Mouse (Mus musculus): ENCODE results near the gene Txn2. TPM values are rescaled to one million over a fixed set of nuclear protein-coding genes. Genes with fewer than 3 reads are reported as not detected.

The Txn2 gene
- polyA plus RNA-seq, 1 experiment from 2014 or later = 106 TPM

- Histone ChIP-seq H3K4me3 (ENCODE audit: inconsistent target) (no peak overlapping the region), H3K36me3 (ENCODE audit: inconsistent target) (no peaks in the 10 kb centered on the region), H3K79me2 (ENCODE audit: inconsistent target) (no peaks in the 10 kb centered on the region), H3K27ac (no peak overlapping the region)
- 88% methylated on average over 9 of the region's 9 CpGs for WGBS (ENCODE audit: missing documents)
These were observed 20.9 kb downstream of the Txn2 start for GRCm38 (mm10) chr15:77907646-77908518.

GRCm38 (mm10) chr15:77906545-77906944 lies 22.3 kb downstream of the Txn2 start:
- no peaks in the 10 kb centered on the region for H3K36me3 ChIP-seq (ENCODE audit: inconsistent target)
- whole genome bisulfite sequencing (ENCODE audit: missing documents) = 92% methylated on average over 9 of the region's 10 CpGs
- no peak overlapping the region for H3K4me3 ChIP-seq (ENCODE audit: inconsistent target)
- H3K27ac ChIP-seq = no peak overlapping the region
- H3K79me2 ChIP-seq (ENCODE audit: inconsistent target) = no peaks in the 10 kb centered on the region

GRCm38 (mm10) chr15:77906081-77906480 lies 22.7 kb downstream of the Txn2 start:
- H3K27ac ChIP-seq = no peak overlapping the region

GRCm38 (mm10) chr15:77905275-77905970 lies 23.4 kb downstream of the Txn2 start:
- H3K79me2 ChIP-seq (ENCODE audit: inconsistent target) = no peaks in the 10 kb centered on the region
- H3K36me3 ChIP-seq (ENCODE audit: inconsistent target) = no peaks in the 10 kb centered on the region
- no peak overlapping the region; the same call in 1 of the 2 replicates for H3K4me3 ChIP-seq (ENCODE audit: inconsistent target)
- no peak overlapping the region for H3K27ac ChIP-seq
- WGBS (ENCODE audit: missing documents) = 30% methylated on average over 20 of the region's 26 CpGs

More at GRCm38 (mm10) chr15:77906081-77906480, 22.7 kb downstream of the Txn2 start:
- 92% methylated on average over 8 of the region's 8 CpGs for WGBS (ENCODE audit: missing documents)
- no peak overlapping the region for H3K4me3 ChIP-seq (ENCODE audit: inconsistent target)
- no peaks in the 10 kb centered on the region for H3K36me3 ChIP-seq (ENCODE audit: inconsistent target)
- H3K79me2 ChIP-seq (ENCODE audit: inconsistent target) = no peaks in the 10 kb centered on the region

- WGBS (ENCODE audit: missing documents) = 34% methylated on average over 12 of the region's 12 CpGs
- Histone ChIP-seq H3K79me2 (ENCODE audit: inconsistent target) (no peaks in the 10 kb centered on the region), H3K36me3 (ENCODE audit: inconsistent target) (no peaks in the 10 kb centered on the region), H3K4me3 (ENCODE audit: inconsistent target) (no peak overlapping the region), H3K27ac (no peak overlapping the region)
These were observed 24.4 kb downstream of the Txn2 start for GRCm38 (mm10) chr15:77904363-77904892.

GRCm38 (mm10) chr15:77903176-77903575 lies 25.6 kb downstream of the Txn2 start:
- Histone ChIP-seq H3K4me3 (ENCODE audit: inconsistent target) (no peak overlapping the region), H3K36me3 (ENCODE audit: inconsistent target) (no peaks in the 10 kb centered on the region), H3K79me2 (ENCODE audit: inconsistent target) (no peaks in the 10 kb centered on the region), H3K27ac (no peak overlapping the region)
- 60% methylated on average over 5 of the region's 5 CpGs for WGBS (ENCODE audit: missing documents)

- H3K27ac ChIP-seq = no peak overlapping the region
- WGBS (ENCODE audit: missing documents) = 76% methylated on average over 7 of the region's 14 CpGs
These were observed 33.9 kb downstream of the Txn2 start for GRCm38 (mm10) chr15:77894926-77895325.

GRCm38 (mm10) chr15:77893292-77893691 lies 35.5 kb downstream of the Txn2 start:
- Histone ChIP-seq H3K36me3 (ENCODE audit: inconsistent target) (no peaks in the 10 kb centered on the region), H3K4me3 (ENCODE audit: inconsistent target) (no peak overlapping the region), H3K79me2 (ENCODE audit: inconsistent target) (no peaks in the 10 kb centered on the region), H3K27ac (no peak overlapping the region)
- 91% methylated on average over 10 of the region's 10 CpGs for WGBS (ENCODE audit: missing documents)

More at GRCm38 (mm10) chr15:77894926-77895325, 33.9 kb downstream of the Txn2 start:
- no peak overlapping the region for H3K4me3 ChIP-seq (ENCODE audit: inconsistent target)
- H3K79me2 ChIP-seq (ENCODE audit: inconsistent target) = no peaks in the 10 kb centered on the region
- H3K36me3 ChIP-seq (ENCODE audit: inconsistent target) = no peaks in the 10 kb centered on the region

- 98% methylated on average over 10 of the region's 10 CpGs for WGBS (ENCODE audit: missing documents)
- H3K36me3 ChIP-seq (ENCODE audit: inconsistent target) = no peaks in the 10 kb centered on the region
- H3K27ac ChIP-seq = no peak overlapping the region
- H3K4me3 ChIP-seq (ENCODE audit: inconsistent target) = no peak overlapping the region
- no peaks in the 10 kb centered on the region for H3K79me2 ChIP-seq (ENCODE audit: inconsistent target)
These were observed 36.4 kb downstream of the Txn2 start for GRCm38 (mm10) chr15:77892420-77892819.

- H3K27ac ChIP-seq = no peak overlapping the region
- H3K36me3 ChIP-seq (ENCODE audit: inconsistent target) = no peaks in the 10 kb centered on the region
- WGBS (ENCODE audit: missing documents) = 68% methylated on average over 8 of the region's 8 CpGs
- H3K79me2 ChIP-seq (ENCODE audit: inconsistent target) = no peaks in the 10 kb centered on the region
- H3K4me3 ChIP-seq (ENCODE audit: inconsistent target) = no peak overlapping the region
These were observed 37.0 kb downstream of the Txn2 start for GRCm38 (mm10) chr15:77891766-77892165.

- Histone ChIP-seq H3K4me3 (ENCODE audit: inconsistent target) (no peak overlapping the region), H3K27ac (no peak overlapping the region), H3K79me2 (ENCODE audit: inconsistent target) (no peaks in the 10 kb centered on the region), H3K36me3 (ENCODE audit: inconsistent target) (no peaks in the 10 kb centered on the region)
- WGBS (ENCODE audit: missing documents) = 94% methylated on average over 4 of the region's 4 CpGs
These were observed 38.9 kb downstream of the Txn2 start for GRCm38 (mm10) chr15:77889761-77890422.

- 66% methylated on average over 7 of the region's 7 CpGs for WGBS (ENCODE audit: missing documents)
- Histone ChIP-seq H3K27ac (no peak overlapping the region), H3K79me2 (ENCODE audit: inconsistent target) (no peaks in the 10 kb centered on the region), H3K4me3 (ENCODE audit: inconsistent target) (no peak overlapping the region), H3K36me3 (ENCODE audit: inconsistent target) (no peaks in the 10 kb centered on the region)
These were observed 40.5 kb downstream of the Txn2 start for GRCm38 (mm10) chr15:77888286-77888685.

GRCm38 (mm10) chr15:77887093-77887488 lies 41.7 kb downstream of the Txn2 start:
- Histone ChIP-seq H3K4me3 (ENCODE audit: inconsistent target) (no peak overlapping the region), H3K27ac (no peak overlapping the region), H3K36me3 (ENCODE audit: inconsistent target) (no peaks in the 10 kb centered on the region), H3K79me2 (ENCODE audit: inconsistent target) (no peaks in the 10 kb centered on the region)
- 86% methylated on average over 1 of the region's 1 CpGs for WGBS (ENCODE audit: missing documents)

GRCm38 (mm10) chr15:77886369-77887092 lies 42.3 kb downstream of the Txn2 start:
- WGBS (ENCODE audit: missing documents) = 83% methylated on average over 3 of the region's 5 CpGs
- no peak overlapping the region for H3K27ac ChIP-seq
- H3K36me3 ChIP-seq (ENCODE audit: inconsistent target) = no peaks in the 10 kb centered on the region
- no peak overlapping the region for H3K4me3 ChIP-seq (ENCODE audit: inconsistent target)
- no peaks in the 10 kb centered on the region for H3K79me2 ChIP-seq (ENCODE audit: inconsistent target)

All from macrophage (primary cell).